Mouse (Mus musculus): ENCODE measurements around the gene Prn.

- no peak for TF ChIP-seq FLI1 (IDR thresholded peaks at IDR 0.05; ENCODE audit: low read length)
- no peak for TF ChIP-seq GATA1 (IDR thresholded peaks at IDR 0.05; ENCODE audit: borderline replicate concordance, low read length)
These were observed 3.5 kb upstream of the Prn start for GRCm38 (mm10) chr2:131906266-131906665.
